Mouse (Mus musculus): ENCODE data around the gene 1700022I11Rik. TPM values are rescaled to one million over a fixed set of nuclear protein-coding genes. Genes with fewer than 3 reads are reported as not detected.
"Not testable (repeated sequence)": the region's sequence is repeated elsewhere in the genome, so short reads cannot be mapped to it uniquely, and the experiment has no call there.

Gene 1700022I11Rik
- polyA plus RNA-seq, 1 experiment: not detected

DNA sequence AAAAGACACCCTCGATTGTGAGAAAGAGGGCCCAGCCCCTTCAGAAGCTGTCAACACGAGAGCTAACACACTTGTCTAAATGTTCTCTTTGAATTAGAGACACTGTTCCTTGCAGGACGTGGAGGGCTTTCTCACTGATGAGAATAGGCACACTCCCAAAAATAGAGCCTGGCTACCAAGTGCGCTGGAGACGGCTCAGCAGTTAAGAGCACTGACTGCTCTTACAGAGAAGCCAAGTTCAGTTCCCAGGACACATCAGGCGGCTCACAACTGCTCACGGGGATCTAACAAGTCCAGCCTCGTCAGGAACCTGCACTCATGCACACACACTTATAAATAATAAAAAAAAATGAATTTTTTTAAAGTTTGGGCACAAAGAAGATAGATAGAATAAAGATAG lies 10.5 kb upstream of the 1700022I11Rik start:
- TF ChIP-seq CTCF (IDR thresholded peaks at IDR 0.05; ENCODE audit: insufficient read depth, low read length): no peak
- TF ChIP-seq POLR2A (IDR thresholded peaks at IDR 0.05; ENCODE audit: borderline replicate concordance, extremely low read depth, low read depth, low read length): no peak
- no peaks in the 10 kb centered on the region for H3K4me1 ChIP-seq (ENCODE audit: control insufficient read depth, insufficient read depth, low read length)
- H3K4me3 ChIP-seq (replicated peaks; ENCODE audit: extremely low read depth, low read depth, low read length): no peak overlapping the region
- 65% methylated on average over 8 of the region's 8 CpGs for WGBS
- DNase-seq: no peak

DNA sequence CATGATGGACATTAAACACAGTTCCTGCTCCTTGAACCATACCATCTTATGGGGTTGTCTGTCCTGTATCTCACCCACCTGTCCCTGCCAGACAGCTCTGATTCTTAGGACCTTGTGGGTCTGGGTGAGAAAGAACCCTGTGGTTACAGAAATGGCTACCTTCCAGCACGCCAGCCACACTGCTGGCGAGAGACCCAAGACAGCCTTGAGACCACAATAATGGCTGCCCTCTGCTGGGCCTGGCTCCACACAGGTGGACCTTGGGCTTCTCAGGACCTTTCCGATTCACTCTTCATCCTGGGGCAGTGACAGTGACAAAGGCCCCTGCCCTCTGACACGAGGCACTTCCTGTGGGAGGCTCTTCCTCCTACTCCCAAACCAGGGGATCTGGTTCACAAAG lies 10.0 kb upstream of the 1700022I11Rik start:
- WGBS: 58% methylated on average over 4 of the region's 4 CpGs
- no peak for DNase-seq
- Histone ChIP-seq H3K4me3 (replicated peaks; ENCODE audit: extremely low read depth, low read depth, low read length) (no peak overlapping the region), H3K4me1 (ENCODE audit: control insufficient read depth, insufficient read depth, low read length) (no peaks in the 10 kb centered on the region)
- TF ChIP-seq CTCF (IDR thresholded peaks at IDR 0.05; ENCODE audit: insufficient read depth, low read length) (no peak), POLR2A (IDR thresholded peaks at IDR 0.05; ENCODE audit: borderline replicate concordance, extremely low read depth, low read depth, low read length) (no peak)

DNA sequence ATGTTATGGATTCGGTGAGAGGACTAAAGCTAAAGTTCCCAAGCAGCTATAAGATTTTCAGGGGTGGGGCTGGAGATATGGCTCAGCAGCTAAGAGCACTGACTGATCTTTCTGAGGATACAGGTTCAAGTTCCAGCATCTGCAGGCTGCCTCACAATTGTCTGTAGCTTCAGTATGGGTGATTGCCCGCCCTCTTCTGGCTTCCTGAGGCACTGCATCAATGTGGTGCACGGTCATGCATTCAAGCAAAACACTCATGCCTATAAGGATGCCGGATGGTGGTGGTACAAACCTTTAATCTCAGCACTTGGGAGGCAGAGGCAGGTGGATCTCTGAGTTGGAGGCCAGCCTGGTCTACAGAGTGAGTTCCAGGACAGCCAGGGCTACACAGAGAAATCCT lies 7.8 kb upstream of the 1700022I11Rik start:
- Histone ChIP-seq H3K4me1 (ENCODE audit: control insufficient read depth, insufficient read depth, low read length) (no peaks in the 10 kb centered on the region), H3K4me3 (replicated peaks; ENCODE audit: extremely low read depth, low read depth, low read length) (no peak overlapping the region)
- peak; percentile 57 for DNase-seq
- no peak for TF ChIP-seq POLR2A (IDR thresholded peaks at IDR 0.05; ENCODE audit: borderline replicate concordance, extremely low read depth, low read depth, low read length)
- peak; percentile 90 for TF ChIP-seq CTCF (IDR thresholded peaks at IDR 0.05; ENCODE audit: insufficient read depth, low read length)
- 16% methylated on average over 4 of the region's 4 CpGs for WGBS

GRCm38 (mm10) chr4:42963480-42963879 lies 5.9 kb upstream of the 1700022I11Rik start:
- 94% methylated on average over 2 of the region's 2 CpGs for WGBS
- Histone ChIP-seq H3K4me1 (ENCODE audit: control insufficient read depth, insufficient read depth, low read length) (no peaks in the 10 kb centered on the region), H3K4me3 (replicated peaks; ENCODE audit: extremely low read depth, low read depth, low read length) (no peak overlapping the region)
- TF ChIP-seq CTCF (IDR thresholded peaks at IDR 0.05; ENCODE audit: insufficient read depth, low read length) (no peak), POLR2A (IDR thresholded peaks at IDR 0.05; ENCODE audit: borderline replicate concordance, extremely low read depth, low read depth, low read length) (no peak)
- no peak for DNase-seq

- H3K4me3 ChIP-seq (replicated peaks; ENCODE audit: extremely low read depth, low read depth, low read length): no peak overlapping the region
- no peak for DNase-seq
- H3K4me1 ChIP-seq (ENCODE audit: control insufficient read depth, insufficient read depth, low read length): no peaks in the 10 kb centered on the region
- WGBS: 17% methylated on average over 12 of the region's 12 CpGs
- TF ChIP-seq POLR2A (IDR thresholded peaks at IDR 0.05; ENCODE audit: borderline replicate concordance, extremely low read depth, low read depth, low read length) (no peak), CTCF (IDR thresholded peaks at IDR 0.05; ENCODE audit: insufficient read depth, low read length) (peak; percentile 45; the same call in 1 of the 2 replicates)
These were observed 4.2 kb upstream of the 1700022I11Rik start for GRCm38 (mm10) chr4:42965039-42965719.

DNA sequence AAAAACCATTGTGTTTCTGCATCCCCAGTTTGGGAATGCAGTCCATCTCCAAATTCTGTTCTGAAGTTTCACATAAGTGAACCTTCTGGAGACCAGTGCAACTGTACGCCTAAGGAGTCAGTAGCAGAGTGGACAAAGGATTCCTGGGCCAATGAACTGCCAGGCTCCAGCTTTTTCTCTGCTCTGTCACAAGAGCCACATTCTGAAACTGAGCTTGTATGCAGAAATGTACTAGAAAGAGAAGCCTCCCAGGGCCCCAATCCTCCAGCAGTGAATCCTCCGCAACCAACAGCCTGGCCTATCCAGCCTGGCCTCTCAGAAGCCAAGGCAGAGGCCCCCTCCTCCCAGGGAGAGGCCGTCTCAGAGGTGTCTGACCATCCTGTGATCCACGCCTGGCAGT lies 3.5 kb downstream of the 1700022I11Rik start:
- TF ChIP-seq CTCF (IDR thresholded peaks at IDR 0.05; ENCODE audit: insufficient read depth, low read length) (no peak), POLR2A (IDR thresholded peaks at IDR 0.05; ENCODE audit: borderline replicate concordance, extremely low read depth, low read depth, low read length) (no peak)
- no peaks in the 10 kb centered on the region for H3K4me1 ChIP-seq (ENCODE audit: control insufficient read depth, insufficient read depth, low read length)
- WGBS: 75% methylated on average over 4 of the region's 4 CpGs
- DNase-seq: no peak
- H3K4me3 ChIP-seq (replicated peaks; ENCODE audit: extremely low read depth, low read depth, low read length): no peak overlapping the region

- TF ChIP-seq CTCF (IDR thresholded peaks at IDR 0.05; ENCODE audit: insufficient read depth, low read length): no peak
- TF ChIP-seq POLR2A (IDR thresholded peaks at IDR 0.05; ENCODE audit: borderline replicate concordance, extremely low read depth, low read depth, low read length): no peak
- Histone ChIP-seq H3K4me3 (replicated peaks; ENCODE audit: extremely low read depth, low read depth, low read length) (no peak overlapping the region), H3K4me1 (ENCODE audit: control insufficient read depth, insufficient read depth, low read length) (no peaks in the 10 kb centered on the region)
- 73% methylated on average over 5 of the region's 5 CpGs for WGBS
- DNase-seq: no peak
These were observed 4.5 kb downstream of the 1700022I11Rik start for GRCm38 (mm10) chr4:42973868-42974267.

DNA sequence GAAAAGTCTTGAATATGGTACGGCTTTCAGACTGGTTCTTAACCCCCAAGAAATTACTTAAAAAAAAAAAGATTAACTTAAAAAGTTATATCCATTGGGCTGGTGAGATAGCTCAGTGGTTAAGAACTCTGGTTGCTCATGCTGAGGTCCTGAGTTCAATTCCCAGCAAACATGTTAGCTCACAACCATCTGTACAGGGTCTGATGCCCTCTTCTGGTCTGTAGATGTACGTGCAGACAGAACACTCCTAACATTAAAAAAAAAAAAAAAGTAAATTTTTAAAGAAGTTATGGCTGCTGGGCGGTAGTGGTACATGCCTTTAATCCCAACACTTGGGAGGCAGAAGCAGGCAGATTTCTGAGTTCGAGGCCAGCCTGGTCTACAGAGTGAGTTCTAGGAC lies 8.7 kb downstream of the 1700022I11Rik start:
- DNase-seq: no peak
- Histone ChIP-seq H3K4me1 (ENCODE audit: control insufficient read depth, insufficient read depth, low read length) (no peaks in the 10 kb centered on the region), H3K4me3 (replicated peaks; ENCODE audit: extremely low read depth, low read depth, low read length) (no peak overlapping the region)
- TF ChIP-seq POLR2A (IDR thresholded peaks at IDR 0.05; ENCODE audit: borderline replicate concordance, extremely low read depth, low read depth, low read length) (no peak), CTCF (IDR thresholded peaks at IDR 0.05; ENCODE audit: insufficient read depth, low read length) (no peak)
- WGBS: 90% methylated on average over 4 of the region's 4 CpGs

- H3K4me1 ChIP-seq (ENCODE audit: control insufficient read depth, insufficient read depth, low read length); H3K4me3 ChIP-seq (replicated peaks; ENCODE audit: extremely low read depth, low read depth, low read length); DNase-seq: not testable (repeated sequence)
- 89% methylated on average over 8 of the region's 8 CpGs for WGBS
These were observed 11.1 kb downstream of the 1700022I11Rik start for GRCm38 (mm10) chr4:42980467-42980866.

DNA sequence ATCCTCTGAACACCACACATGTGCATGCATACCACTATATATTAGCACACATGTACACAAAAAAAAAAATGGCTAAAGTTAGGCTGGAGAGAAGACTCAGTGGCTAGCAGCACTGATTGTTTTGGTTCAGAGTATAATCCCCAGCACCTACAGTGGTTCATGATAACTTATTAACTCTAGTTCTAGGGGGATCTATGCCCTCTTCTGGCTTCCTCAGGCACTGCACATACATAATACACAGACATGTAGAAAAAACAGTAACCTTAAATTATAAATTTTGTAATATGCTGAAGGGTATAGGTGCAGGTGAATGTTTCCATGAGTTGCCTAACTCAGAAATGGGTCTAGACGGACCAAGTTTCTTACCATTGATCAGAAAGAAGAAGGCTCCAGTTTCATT lies 18.9 kb downstream of the 1700022I11Rik start:
- DNase-seq: no peak
- Histone ChIP-seq H3K4me3 (replicated peaks; ENCODE audit: extremely low read depth, low read depth, low read length) (no peak overlapping the region), H3K4me1 (ENCODE audit: control insufficient read depth, insufficient read depth, low read length) (no peaks in the 10 kb centered on the region)
- WGBS: 91% methylated on average over 1 of the region's 1 CpGs
- TF ChIP-seq POLR2A (IDR thresholded peaks at IDR 0.05; ENCODE audit: borderline replicate concordance, extremely low read depth, low read depth, low read length): no peak
- no peak for TF ChIP-seq CTCF (IDR thresholded peaks at IDR 0.05; ENCODE audit: insufficient read depth, low read length)

All from lung, adult 2 months (tissue).